Mouse (Mus musculus) liver, postnatal 0 days (tissue): Measurements from ENCODE around the gene Psme1. TPM values are rescaled to one million over a fixed set of nuclear protein-coding genes. Genes with fewer than 3 reads are reported as not detected.

Experiments used
- ATAC-seq: fragments of 200-750 bp; cut with Nextera tagmentation; 2 replicates; pipeline ENCODE4 v1.8.0; 2017; ENCODE audit warnings: mild to moderate bottlenecking, moderate library complexity
- DNase-seq: peaks from one replicate; pipeline ENCODE4 v3.0.0-alpha.2; 2016
- H3K27ac ChIP-seq: fragments of 300-500 bp; sonication (generic); 2 replicates; pipeline ENCODE4 v1.5.1; 2014; ENCODE audit warnings: antibody characterized with exemption, moderate library complexity, mild to moderate bottlenecking, low read depth
- H3K27me3 ChIP-seq: fragments of 300-500 bp; sonication (generic); 2 replicates; pipeline ENCODE4 v1.6.1; 2014; ENCODE audit warnings: low read length, control low read depth, mixed read lengths; ENCODE audit not compliant: insufficient read depth
- H3K36me3 ChIP-seq: fragments of 300-500 bp; sonication (generic); replicated peaks from 2 replicates; pipeline ENCODE4 v1.6.1; 2014; ENCODE audit warnings: mild to moderate bottlenecking, control low read depth, low read length, moderate library complexity, mixed read lengths; ENCODE audit not compliant: insufficient read depth
- H3K4me1 ChIP-seq: fragments of 300-500 bp; sonication (generic); 2 replicates; pipeline ENCODE4 v1.6.1; 2014; ENCODE audit warnings: antibody characterized with exemption, mild to moderate bottlenecking, control low read depth; ENCODE audit not compliant: insufficient read depth
- H3K4me2 ChIP-seq: fragments of 300-500 bp; sonication (generic); 2 replicates; pipeline ENCODE4 v1.6.1; 2014; ENCODE audit warnings: low read depth, mild to moderate bottlenecking, low read length, moderate library complexity, mixed read lengths
- H3K4me3 ChIP-seq: fragments of 300-500 bp; sonication (generic); 2 replicates; pipeline ENCODE4 v1.5.1; 2014; ENCODE audit warnings: low read depth, low read length
- H3K9ac ChIP-seq: fragments of 300-500 bp; sonication (generic); replicated peaks from 2 replicates; pipeline ENCODE4 v1.6.1; 2014; ENCODE audit warnings: mild to moderate bottlenecking, moderate library complexity
- H3K9me3 ChIP-seq: fragments of 300-500 bp; sonication (generic); 2 replicates; pipeline ENCODE4 v1.6.1; 2016; ENCODE audit warnings: mild to moderate bottlenecking, control low read depth, low read length, mixed read lengths
- CTCF ChIP-seq: sonication (generic); IDR thresholded peaks from 2 replicates; pipeline ENCODE4 v1.5.1; 2016; ENCODE audit warnings: antibody characterized with exemption, low read depth
- EP300 ChIP-seq: IDR thresholded peaks from 2 replicates; pipeline ENCODE4 v1.6.1; 2016; ENCODE audit warnings: antibody characterized with exemption, low read depth, mild to moderate bottlenecking
- WGBS: fragments of 180-500 bp; shearing (Covaris S2); extraction: QIAGEN DNeasy Blood & Tissue Kit; methylation state at CpG from one replicate; pipeline ENCODE4 v1.1.7; 2014; ENCODE audit not compliant: insufficient replicate concordance; 5-methylcytosine and 5-hydroxymethylcytosine counted together
- polyA plus RNA-seq: library from polyadenylated mRNA; unstranded; fragments of >200 nt; fragmentation: Nextera tagmentation; extraction: Ambion mirVana; gene quantifications from 2 replicates; pipeline ENCODE4 v1.2.1, GENCODE M21; 2015

The Psme1 gene
- polyA plus RNA-seq, 1 experiment from 2014 or later, result 162 TPM

DNA sequence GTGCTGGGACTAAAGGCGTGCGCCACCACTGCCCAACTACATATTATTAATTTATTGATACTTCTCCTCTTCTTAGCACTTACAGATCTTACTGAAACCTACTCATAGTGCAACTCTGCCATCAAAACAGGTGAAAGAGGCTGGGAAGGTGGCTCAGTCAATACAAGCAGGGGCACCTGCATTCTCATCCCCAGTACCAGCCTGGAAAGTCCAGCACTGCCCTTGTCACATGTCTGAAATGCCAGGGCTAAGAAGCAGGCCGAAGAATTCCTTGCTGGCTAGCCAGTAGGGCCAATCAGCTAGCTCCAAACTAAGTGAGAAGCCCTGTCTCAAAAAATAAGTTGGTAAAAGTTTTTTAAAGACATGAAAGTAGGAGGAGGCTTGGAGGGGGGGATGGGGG lies 20.3 kb upstream of the Psme1 start:
- H3K4me3 ChIP-seq, result no peak overlapping the region
- H3K9me3 ChIP-seq, result no peaks in the 10 kb centered on the region
- DNase-seq (no peak), ATAC-seq (no peak)
- H3K4me1 ChIP-seq, result peaks cover 41% of the 10 kb centered on the region
- H3K4me2 ChIP-seq, result peak overlapping the region; percentile 13; the same call in 1 of the 2 replicates
- H3K27ac ChIP-seq, result peak overlapping the region; percentile 88
- peak overlapping the region; percentile 36; the same call in 1 of the 2 replicates for H3K9ac ChIP-seq
- H3K36me3 ChIP-seq, result peaks cover under 1% of the 10 kb centered on the region
- TF ChIP-seq CTCF (no peak), EP300 (no peak)
- WGBS, result 84% methylated on average over 3 of the region's 3 CpGs
- no peaks in the 10 kb centered on the region for H3K27me3 ChIP-seq

DNA sequence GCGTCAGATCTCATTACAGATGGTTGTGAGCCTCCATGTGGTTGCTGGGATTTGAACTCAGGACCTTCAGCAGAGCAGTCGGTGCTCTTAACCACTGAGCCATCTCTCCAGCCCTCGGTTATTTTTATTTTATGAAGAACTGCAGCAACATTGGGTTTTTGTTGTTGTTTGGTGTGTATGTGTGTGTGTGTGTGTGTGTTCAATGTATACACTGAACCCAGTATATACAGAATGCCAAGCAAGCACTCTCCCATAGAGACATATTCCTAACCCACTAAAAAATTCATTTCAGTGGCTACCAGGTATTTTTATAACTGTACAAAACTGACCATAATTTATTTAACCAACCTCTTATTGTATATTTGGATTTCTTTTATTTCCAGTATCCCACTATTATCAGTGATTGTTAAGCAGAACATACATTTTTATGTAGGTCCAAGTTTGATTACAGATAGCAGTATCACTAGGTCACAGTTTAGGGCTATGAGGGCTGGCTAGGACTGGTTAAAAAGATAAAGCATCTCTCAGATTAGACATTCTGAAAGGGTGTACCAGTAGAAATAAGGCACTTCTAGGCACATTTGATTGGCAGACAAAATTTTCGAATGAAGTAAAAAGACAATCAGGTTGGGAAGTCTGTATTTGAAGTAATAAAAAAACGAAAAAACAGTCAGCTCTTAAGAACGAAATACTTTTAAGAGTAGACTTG lies 19.0 kb upstream of the Psme1 start:
- DNase-seq (no peak), ATAC-seq (no peak)
- Histone ChIP-seq H3K4me2 (peak overlapping the region; percentile 73), H3K4me3 (peak overlapping the region; percentile 65), H3K9me3 (no peaks in the 10 kb centered on the region), H3K9ac (peak overlapping the region; percentile 87), H3K4me1 (peaks cover 43% of the 10 kb centered on the region), H3K27ac (peak overlapping the region; percentile 99), H3K36me3 (peaks cover 13% of the 10 kb centered on the region), H3K27me3 (no peaks in the 10 kb centered on the region)
- 39% methylated on average over 6 of the region's 6 CpGs for WGBS
- TF ChIP-seq EP300 (peak; percentile 96), CTCF (peak; percentile 35)

DNA sequence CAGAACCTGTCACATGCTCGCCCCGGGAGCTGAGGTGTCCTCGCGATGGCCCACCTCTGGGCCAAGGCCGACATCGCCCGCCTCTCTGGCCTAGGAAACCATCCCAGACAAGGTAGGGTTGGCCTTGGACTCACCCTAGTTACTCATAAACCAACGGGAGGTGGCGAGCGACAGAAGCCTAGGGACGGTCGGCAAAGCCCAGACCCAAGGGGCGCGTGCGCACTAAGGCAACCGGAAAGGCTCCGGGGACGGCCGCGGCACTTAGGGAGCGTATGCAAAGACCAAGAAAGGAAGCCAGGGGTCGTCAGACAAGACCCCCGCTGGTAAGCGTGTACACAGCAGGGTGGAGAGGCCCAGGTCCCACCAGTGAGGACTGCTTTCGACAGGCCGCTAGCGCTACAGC lies 18.1 kb upstream of the Psme1 start, which contains the start of gene Dcaf11:
Gene Dcaf11, plus strand, starts transcription at position 208 of the 403 bp plus-strand sequence.
- Histone ChIP-seq H3K4me2 (peak within 1 kb of the TSS; percentile 73), H3K27ac (peak within 1 kb of the TSS; percentile 99), H3K36me3 (peaks cover 22% of the 10 kb centered on the region), H3K4me1 (peaks cover 43% of the 10 kb centered on the region), H3K9ac (peak within 1 kb of the TSS; percentile 87), H3K27me3 (no peaks in the 10 kb centered on the region), H3K4me3 (peak within 1 kb of the TSS; percentile 65), H3K9me3 (no peaks in the 10 kb centered on the region)
- peak; percentile 93 for DNase-seq
- ATAC-seq, result peak; percentile 79
- TF ChIP-seq EP300, result peak; percentile 68
- peak; percentile 54 for TF ChIP-seq CTCF
- WGBS, result under 1% methylated on average over 27 of the region's 27 CpGs

DNA sequence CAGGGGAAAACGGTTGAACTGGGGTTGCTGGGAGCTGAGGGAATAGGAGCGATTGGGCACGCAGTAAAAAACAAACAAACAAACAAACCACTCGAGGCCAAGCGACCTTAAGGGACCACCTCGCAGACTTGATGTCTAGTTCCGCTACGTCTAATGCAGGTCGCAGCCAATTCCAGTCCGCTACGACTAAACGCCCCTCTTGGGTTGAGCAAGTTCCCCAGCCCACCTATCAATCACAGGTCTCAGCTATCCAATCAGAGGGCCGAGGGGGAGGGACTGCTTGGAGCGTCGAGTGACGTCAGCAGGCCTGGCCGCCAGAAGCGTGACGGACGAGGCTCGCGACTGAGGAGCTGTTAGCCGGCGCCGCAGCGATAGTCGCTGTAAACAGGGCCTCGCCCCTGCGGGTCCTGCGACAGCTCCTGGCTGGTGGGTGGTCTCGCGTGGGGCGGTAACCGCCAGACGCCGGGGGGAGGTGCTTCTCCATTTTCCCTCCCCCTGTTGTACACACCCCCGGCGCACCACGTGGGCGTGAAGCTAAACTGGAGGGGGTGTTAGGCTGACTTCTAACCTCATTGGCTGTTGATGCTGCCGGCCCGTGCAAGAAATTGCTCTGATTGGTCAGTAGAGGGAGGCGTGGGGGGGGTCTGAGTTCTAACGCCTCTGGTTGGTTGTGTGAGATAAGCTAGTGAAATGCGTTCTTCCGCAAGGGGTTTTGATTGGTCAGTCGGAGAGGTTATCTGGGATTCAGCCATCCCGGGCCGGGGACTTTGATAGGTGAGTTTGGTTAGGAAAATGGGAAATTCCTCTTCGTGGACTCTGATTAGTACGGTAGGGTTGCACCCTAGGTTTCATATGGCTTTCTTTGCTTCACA lies 17.5 kb upstream of the Psme1 start, which contains the start of gene A730061H03Rik:
Gene A730061H03Rik, minus strand, starts transcription at position 205 of the 872 bp plus-strand sequence.
- peak; percentile 98 for DNase-seq
- Histone ChIP-seq H3K9ac (peak within 1 kb of the TSS; percentile 87), H3K36me3 (peaks cover 28% of the 10 kb centered on the region), H3K4me1 (peaks cover 43% of the 10 kb centered on the region), H3K27ac (peak within 1 kb of the TSS; percentile 99), H3K27me3 (no peaks in the 10 kb centered on the region), H3K9me3 (no peaks in the 10 kb centered on the region), H3K4me3 (peak within 1 kb of the TSS; percentile 65), H3K4me2 (peak within 1 kb of the TSS; percentile 73)
- under 1% methylated on average over 50 of the region's 51 CpGs for WGBS
- TF ChIP-seq CTCF, result no peak
- TF ChIP-seq EP300, result peak; percentile 90
- ATAC-seq, result peak; percentile 87

DNA sequence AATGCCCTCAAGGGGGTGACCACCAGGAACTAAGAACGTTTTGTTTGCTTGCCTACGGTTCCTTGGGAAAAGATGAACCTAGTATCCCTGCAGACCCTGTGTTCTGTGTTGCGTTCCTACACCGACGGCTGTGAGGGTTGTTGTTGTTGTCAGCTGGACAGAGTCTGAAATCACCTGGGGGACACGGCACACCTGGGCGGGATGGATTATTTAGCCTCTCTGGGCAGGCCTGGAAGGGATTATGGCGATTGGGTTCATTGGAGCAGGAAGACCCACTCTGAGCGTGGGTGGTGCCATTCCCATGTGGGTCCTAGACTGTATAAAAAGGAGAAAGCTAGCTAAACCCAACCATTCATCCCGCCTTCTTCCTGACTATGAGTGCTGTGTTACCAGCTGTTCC lies 16.1 kb upstream of the Psme1 start:
- no peak for TF ChIP-seq CTCF
- TF ChIP-seq EP300, result no peak
- no peak for DNase-seq
- H3K4me1 ChIP-seq, result peaks cover 37% of the 10 kb centered on the region
- no peaks in the 10 kb centered on the region for H3K9me3 ChIP-seq
- 85% methylated on average over 10 of the region's 10 CpGs for WGBS
- peak overlapping the region; percentile 73 for H3K4me2 ChIP-seq
- H3K9ac ChIP-seq, result peak overlapping the region; percentile 62; the same call in 1 of the 2 replicates
- peaks cover 42% of the 10 kb centered on the region for H3K36me3 ChIP-seq
- H3K27me3 ChIP-seq, result no peaks in the 10 kb centered on the region
- peak overlapping the region; percentile 65 for H3K4me3 ChIP-seq
- ATAC-seq, result no peak
- peak overlapping the region; percentile 87 for H3K27ac ChIP-seq

DNA sequence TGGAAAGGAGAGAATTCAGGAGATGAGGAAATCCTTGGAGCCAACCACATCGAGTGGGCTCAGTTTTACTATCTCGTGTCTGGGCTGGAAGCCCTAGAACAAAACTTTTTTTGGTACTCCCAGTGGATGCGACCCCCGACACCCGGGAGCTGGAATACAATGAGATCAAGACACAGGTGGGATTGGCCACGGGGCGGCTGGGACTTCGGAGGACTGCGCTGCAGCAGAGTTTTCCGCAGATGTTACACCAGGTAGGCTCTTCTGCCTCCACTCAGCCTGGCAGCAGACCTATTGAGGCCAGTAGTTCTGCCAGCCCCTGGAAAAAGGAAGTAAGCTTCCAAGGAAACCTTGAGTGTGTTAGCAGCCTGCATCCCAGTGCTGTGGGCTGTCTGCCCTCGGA lies 14.7 kb upstream of the Psme1 start:
- TF ChIP-seq CTCF (no peak), EP300 (no peak)
- Histone ChIP-seq H3K27ac (no peak overlapping the region), H3K9me3 (no peaks in the 10 kb centered on the region), H3K36me3 (peaks cover 50% of the 10 kb centered on the region), H3K9ac (no peak overlapping the region), H3K4me2 (no peak overlapping the region), H3K4me1 (peaks cover 26% of the 10 kb centered on the region), H3K27me3 (no peaks in the 10 kb centered on the region), H3K4me3 (no peak overlapping the region)
- DNase-seq (no peak), ATAC-seq (no peak)
- WGBS, result 93% methylated on average over 11 of the region's 11 CpGs
